In genomic region chr5:131177851-131178250, GRCm38 (mm10) we compare ENCODE assay signal across 23 mouse cellular contexts.
DNase-seq lines count a peak whose midpoint lies in the region; ATAC-seq and TF ChIP-seq lines count a peak whose summit lies in the region.
"Had no signal": no experiment of that assay in that cellular context is flagged by ENCODE, and none has a peak within 500 bp of the region (broad histone marks: within the 10 kb centered on the region; RNA-seq: fewer than 3 reads in every experiment).

No protein-coding gene starts in this region.

- no peak for TF ChIP-seq CTCF in layer of hippocampus, adult 2 months (conservative IDR thresholded peaks at IDR 0.05)

- no peaks in the 10 kb centered on the region for H3K9me3 ChIP-seq in forebrain, embryonic 12.5 days
- no peaks in the 10 kb centered on the region for H3K9me3 ChIP-seq in forebrain, embryonic 10.5 days
- H3K9me3 ChIP-seq in neural tube, embryonic 12.5 days, result no peaks in the 10 kb centered on the region
- H3K9me3 ChIP-seq in heart, embryonic 10.5 days, result no peaks in the 10 kb centered on the region
- H3K9me3 ChIP-seq: lung, embryonic 15.5 days; stomach, embryonic 15.5 days had no signal

- no peak overlapping the region for H3K9ac ChIP-seq in forebrain, embryonic 12.5 days
- no peak overlapping the region for H3K9ac ChIP-seq in neural tube, embryonic 12.5 days
- H3K9ac ChIP-seq: liver, embryonic 14.5 days; lung, embryonic 15.5 days; stomach, embryonic 15.5 days had no signal

- H3K4me1 ChIP-seq in forebrain, embryonic 12.5 days, result peaks cover 13% of the 10 kb centered on the region
- peaks cover 14% of the 10 kb centered on the region for H3K4me1 ChIP-seq in forebrain, embryonic 10.5 days
- no peaks in the 10 kb centered on the region for H3K4me1 ChIP-seq in neural tube, embryonic 12.5 days
- H3K4me1 ChIP-seq in heart, embryonic 10.5 days, result peaks cover 4% of the 10 kb centered on the region; the same call in 1 of the 2 replicates
- H3K4me1 ChIP-seq: lung, embryonic 15.5 days; megakaryocyte, embryonic 14.5 days; stomach, embryonic 15.5 days had no signal

- no peaks in the 10 kb centered on the region for H3K36me3 ChIP-seq in forebrain, embryonic 12.5 days (replicated peaks)
- H3K36me3 ChIP-seq in forebrain, embryonic 10.5 days (replicated peaks), result no peaks in the 10 kb centered on the region
- H3K36me3 ChIP-seq in neural tube, embryonic 12.5 days, result no peaks in the 10 kb centered on the region
- H3K36me3 ChIP-seq in heart, embryonic 10.5 days, result no peaks in the 10 kb centered on the region
- H3K36me3 ChIP-seq: lung, embryonic 15.5 days; stomach, embryonic 15.5 days had no signal

- H3K4me2 ChIP-seq in forebrain, embryonic 12.5 days, result no peak overlapping the region
- no peak overlapping the region for H3K4me2 ChIP-seq in neural tube, embryonic 12.5 days (replicated peaks)
- H3K4me2 ChIP-seq: lung, embryonic 15.5 days; stomach, embryonic 15.5 days had no signal

- WGBS in forebrain, embryonic 12.5 days, result 53% methylated on average over 7 of the region's 7 CpGs
- 65% methylated on average over 7 of the region's 7 CpGs for WGBS in forebrain, embryonic 10.5 days
- WGBS in neural tube, embryonic 12.5 days, result 68% methylated on average over 7 of the region's 7 CpGs
- 27% methylated on average over 7 of the region's 7 CpGs for WGBS in heart, embryonic 10.5 days

- ATAC-seq in forebrain, embryonic 12.5 days (ENCODE audit: low FRiP score), result no peak
- no peak for ATAC-seq in neural tube, embryonic 12.5 days (ENCODE audit: low FRiP score, low read depth)
- ATAC-seq: intestine, embryonic 16.5 days had no signal

- peak overlapping the region; percentile 42; the same call in 1 of the 2 replicates for H3K27ac ChIP-seq in forebrain, embryonic 12.5 days
- no peak overlapping the region; the same call in 1 of the 2 replicates for H3K27ac ChIP-seq in forebrain, embryonic 10.5 days
- peak overlapping the region; percentile 18; the same call in 1 of the 2 replicates for H3K27ac ChIP-seq in layer of hippocampus, adult 2 months
- H3K27ac ChIP-seq in neural tube, embryonic 12.5 days, result peak overlapping the region; percentile 8; the same call in 1 of the 2 replicates
- no peak overlapping the region for H3K27ac ChIP-seq in heart, embryonic 10.5 days
- H3K27ac ChIP-seq: gastrocnemius, adult 2 months; left cerebral cortex, adult 2 months; liver, embryonic 14.5 days; lung, embryonic 15.5 days; stomach, embryonic 15.5 days had no signal

- no peak overlapping the region for H3K4me3 ChIP-seq in forebrain, embryonic 12.5 days (replicated peaks)
- no peak overlapping the region for H3K4me3 ChIP-seq in forebrain, embryonic 10.5 days
- H3K4me3 ChIP-seq in layer of hippocampus, adult 2 months, result no peak overlapping the region
- H3K4me3 ChIP-seq in neural tube, embryonic 12.5 days, result no peak overlapping the region
- H3K4me3 ChIP-seq in heart, embryonic 10.5 days, result no peak overlapping the region
- H3K4me3 ChIP-seq: gastrocnemius, adult 2 months; left cerebral cortex, adult 2 months; lung, embryonic 15.5 days; megakaryocyte, embryonic 14.5 days; stomach, embryonic 15.5 days had no signal

- no peaks in the 10 kb centered on the region for H3K27me3 ChIP-seq in forebrain, embryonic 12.5 days
- no peaks in the 10 kb centered on the region for H3K27me3 ChIP-seq in forebrain, embryonic 10.5 days (ENCODE audit: poor library complexity, severe bottlenecking)
- H3K27me3 ChIP-seq in neural tube, embryonic 12.5 days (replicated peaks), result no peaks in the 10 kb centered on the region
- no peaks in the 10 kb centered on the region for H3K27me3 ChIP-seq in heart, embryonic 10.5 days (ENCODE audit: insufficient read depth, poor library complexity, severe bottlenecking)
- H3K27me3 ChIP-seq: lung, embryonic 15.5 days; megakaryocyte, embryonic 14.5 days; stomach, embryonic 15.5 days had no signal

- DNase-seq in forebrain, embryonic 10.5 days (ENCODE audit: extremely low spot score, low spot score), result no peak
- no peak for DNase-seq in layer of hippocampus, adult 2 months (ENCODE audit: low spot score in 2 of 2)
- DNase-seq in layer of hippocampus, adult 9-10 months (ENCODE audit: low spot score), result no peak
- DNase-seq in ZHBTc4 (ENCODE audit: low read depth, low spot score), result peak; percentile 58
- DNase-seq in heart, embryonic 10.5 days (ENCODE audit: low spot score), result no peak
- DNase-seq in urinary bladder, postnatal 14 days (ENCODE audit: low spot score), result no peak
- DNase-seq: adrenal gland, adult 2 months; cerebellum, adult 11-12 months; cerebellum, postnatal 25 days; gastrocnemius, adult 2 months; layer of hippocampus, adult 9-11 months; lung, postnatal 36 days; right cerebral cortex, adult 18-20 months; right cerebral cortex, postnatal 4 days; thymus, postnatal 25 days had no signal

Comparison
In these comparisons a context has a peak if more than half of its experiments do, and no peak if none do; other contexts are left out.
1. H3K27ac ChIP-seq: peak in forebrain, embryonic 12.5 days (single experiment), layer of hippocampus, adult 2 months (single experiment) and neural tube, embryonic 12.5 days (single experiment); none in forebrain, embryonic 10.5 days (single experiment) and heart, embryonic 10.5 days (single experiment).